Mouse (Mus musculus): Measurements from ENCODE around the gene Xrn2. TPM values are rescaled to one million over a fixed set of nuclear protein-coding genes. Genes with fewer than 3 reads are reported as not detected.

Xrn2 gene
- polyA plus RNA-seq, 1 experiment from 2014 or later, result 79.3 TPM

Other genes starting within 250 kb of the Xrn2 start
- 38.2 and 39.3 TPM in 2 replicates for gene Kiz, start 157.1 kb upstream of the Xrn2 start, polyA plus RNA-seq (2015; fragmentation: Nextera tagmentation; extraction: Ambion mirVana)
- not detected in 2 replicates for gene Nkx2-4, start 72.4 kb downstream of the Xrn2 start, polyA plus RNA-seq (2015; fragmentation: Nextera tagmentation; extraction: Ambion mirVana)
- not detected in 2 replicates for gene Nkx2-2, start 181.2 kb downstream of the Xrn2 start, polyA plus RNA-seq (2015; fragmentation: Nextera tagmentation; extraction: Ambion mirVana)

All from lung, embryonic 16.5 days (tissue).